Mouse (Mus musculus): Measurements from ENCODE around the gene Ccdc78.
"Not testable (repeated sequence)": the region's sequence is repeated elsewhere in the genome, so short reads cannot be mapped to it uniquely, and the experiment has no call there.

The Ccdc78 gene

GRCm38 (mm10) chr17:25783086-25783485 lies 3.3 kb upstream of the Ccdc78 start:
- no peak for DNase-seq (ENCODE audit: low spot score in 2 of 2)

DNA sequence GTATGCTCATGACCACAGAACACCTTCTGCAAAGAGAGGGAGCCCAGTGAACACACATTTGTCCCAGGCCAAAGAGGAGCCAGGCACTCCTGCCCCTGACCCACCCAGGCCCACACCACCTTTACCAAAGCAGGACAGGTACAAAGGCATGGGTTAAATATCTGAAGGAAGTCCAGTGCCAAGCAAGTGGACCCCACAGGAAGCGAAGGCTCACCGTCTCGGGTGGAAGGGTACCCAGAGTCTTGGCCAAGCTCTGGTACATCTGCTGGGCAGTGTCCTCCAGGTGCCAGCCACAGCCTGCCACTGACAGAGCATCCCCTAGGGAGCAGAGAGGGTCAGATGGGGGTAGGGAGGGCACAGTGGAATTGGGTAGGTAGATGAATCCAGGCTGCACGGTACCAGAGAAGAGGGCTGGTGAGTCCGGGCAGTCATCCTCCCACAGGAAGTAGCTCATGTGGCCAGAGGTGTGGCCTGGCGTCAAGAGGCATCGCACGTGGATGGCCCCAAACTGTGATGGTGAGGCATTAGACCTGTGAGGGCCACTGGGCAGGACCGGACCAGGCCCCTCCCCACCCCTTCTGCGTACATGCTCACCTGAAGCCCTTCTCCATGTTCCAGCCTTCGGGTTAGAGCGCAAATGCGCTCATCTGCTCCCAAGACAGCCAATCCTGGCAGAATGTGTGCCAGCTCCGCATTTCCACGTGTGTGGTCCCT lies 2.4 kb upstream of the Ccdc78 start:
- no peak for DNase-seq (ENCODE audit: low spot score in 2 of 2)

DNA sequence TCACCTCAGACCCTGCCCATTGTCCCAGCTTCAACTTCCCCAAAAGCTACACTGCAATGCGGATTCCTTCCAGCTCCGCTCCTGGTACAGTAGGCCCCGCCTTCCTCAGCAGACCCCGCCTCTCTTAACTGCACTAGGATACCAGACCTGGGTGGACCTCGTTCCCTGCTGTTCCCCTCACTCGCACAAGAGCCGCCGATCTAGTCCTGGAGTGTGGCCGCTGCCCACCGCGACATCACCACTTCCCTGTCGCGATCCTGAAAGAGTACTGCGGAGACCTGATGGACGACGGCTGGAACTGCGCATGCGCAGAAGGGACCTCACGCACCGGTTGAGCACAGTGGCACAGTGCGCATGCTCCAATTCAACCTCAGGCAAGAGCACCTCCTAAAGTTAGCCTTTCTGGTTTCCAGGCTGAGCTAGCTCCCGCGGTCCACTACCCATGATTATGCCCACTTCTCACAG lies 1.1 kb upstream of the Ccdc78 start, which contains the start of gene Haghl:
Gene Haghl, minus strand, starts transcription at position 393 of the 465 bp plus-strand sequence.
- DNase-seq (ENCODE audit: low spot score in 2 of 2), result peak; percentile 85 to 98

DNA sequence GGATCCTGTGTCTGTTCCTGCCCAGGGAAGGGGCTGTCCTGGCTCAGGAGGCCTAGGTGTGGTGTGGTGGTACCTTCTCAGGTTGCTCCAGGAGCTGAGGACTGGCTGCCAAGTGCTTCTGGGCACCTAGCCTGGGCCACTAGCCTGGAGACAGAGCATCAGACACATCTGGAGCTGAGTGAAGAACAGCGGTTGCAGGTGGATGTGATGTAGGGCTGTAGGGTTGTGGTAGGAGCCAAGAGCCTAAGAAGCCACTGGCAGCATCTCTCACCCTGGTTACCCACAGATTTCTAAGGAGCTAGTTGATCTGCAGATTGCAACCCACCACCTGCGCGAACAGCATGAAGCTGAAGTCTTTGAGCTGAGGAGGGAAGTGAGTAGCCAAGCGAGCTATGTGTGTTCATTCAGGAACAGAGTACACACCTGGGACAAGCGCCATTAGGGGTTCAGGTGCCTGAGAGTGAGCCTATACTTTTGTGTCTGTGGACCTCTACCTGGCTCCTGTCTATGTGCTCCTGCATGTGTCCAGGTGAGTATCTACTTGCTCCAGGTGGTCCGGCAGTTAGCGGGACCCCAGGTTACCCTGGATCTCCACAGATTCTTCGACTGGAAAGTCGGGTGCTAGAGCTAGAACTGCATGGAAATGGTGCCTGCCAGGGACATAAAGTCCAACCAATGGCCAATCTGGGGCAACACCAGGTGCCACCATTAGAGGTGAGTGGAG lies 563 bp downstream of the Ccdc78 start:
- no peak for DNase-seq (ENCODE audit: low spot score in 2 of 2)

DNA sequence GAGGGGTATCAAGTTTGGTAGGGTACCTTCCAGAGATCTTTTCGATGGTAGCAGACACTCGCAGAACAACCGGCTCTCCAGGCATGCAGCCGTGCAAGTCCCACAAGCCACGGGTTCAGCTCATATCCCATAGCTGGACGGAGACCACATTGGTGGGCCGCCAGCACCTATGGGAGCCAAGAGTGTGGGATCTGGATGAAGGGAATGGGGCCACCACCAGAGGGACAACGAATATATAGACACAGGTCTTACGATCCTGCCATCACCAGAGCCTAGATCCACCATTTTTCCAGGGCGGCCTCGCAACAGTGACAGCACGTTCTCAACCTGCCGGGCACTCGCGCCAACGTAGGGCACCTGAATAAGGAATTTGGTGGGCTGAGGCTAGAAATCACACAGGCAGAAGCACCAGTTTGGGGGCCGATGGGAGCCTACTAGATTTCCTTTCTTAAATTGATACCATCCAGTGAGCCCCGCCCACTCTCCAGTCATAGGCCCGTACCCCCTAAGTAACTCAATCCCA lies 5.0 kb downstream of the Ccdc78 start:
- DNase-seq (ENCODE audit: low spot score in 2 of 2), result no peak

- DNase-seq (ENCODE audit: low spot score in 2 of 2), result peak in 1 of 2 experiments; percentile 87
These were observed 5.6 kb downstream of the Ccdc78 start for GRCm38 (mm10) chr17:25791843-25792527.

DNA sequence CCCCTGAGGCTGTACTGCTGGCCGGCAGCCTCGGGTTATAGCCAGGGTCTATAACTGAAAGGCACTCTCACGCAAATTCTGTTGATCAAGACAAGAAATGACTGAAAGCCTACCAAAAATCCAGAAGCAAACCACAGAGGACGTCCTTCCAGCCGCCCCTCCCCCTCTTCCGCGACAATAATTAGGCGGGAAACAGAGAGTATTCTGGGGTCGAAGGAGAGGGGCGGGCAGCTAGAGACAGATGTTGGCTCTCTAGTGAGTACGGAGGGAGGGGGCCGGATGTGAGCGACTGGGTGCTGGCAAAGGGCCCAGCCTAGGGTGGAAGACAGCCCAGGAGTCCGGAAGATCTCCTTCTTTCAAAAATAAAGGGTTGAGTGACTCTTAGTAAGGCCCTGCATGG lies 6.2 kb downstream of the Ccdc78 start, which contains the start of gene Fam173a:
Gene Fam173a, minus strand, starts transcription at position 287 of the 400 bp plus-strand sequence.
- peak in 1 of 2 experiments; percentile 72 for DNase-seq (ENCODE audit: low spot score in 2 of 2)

- no peak for DNase-seq (ENCODE audit: low spot score in 2 of 2)
These were observed 7.8 kb downstream of the Ccdc78 start for GRCm38 (mm10) chr17:25794197-25794596.

DNA sequence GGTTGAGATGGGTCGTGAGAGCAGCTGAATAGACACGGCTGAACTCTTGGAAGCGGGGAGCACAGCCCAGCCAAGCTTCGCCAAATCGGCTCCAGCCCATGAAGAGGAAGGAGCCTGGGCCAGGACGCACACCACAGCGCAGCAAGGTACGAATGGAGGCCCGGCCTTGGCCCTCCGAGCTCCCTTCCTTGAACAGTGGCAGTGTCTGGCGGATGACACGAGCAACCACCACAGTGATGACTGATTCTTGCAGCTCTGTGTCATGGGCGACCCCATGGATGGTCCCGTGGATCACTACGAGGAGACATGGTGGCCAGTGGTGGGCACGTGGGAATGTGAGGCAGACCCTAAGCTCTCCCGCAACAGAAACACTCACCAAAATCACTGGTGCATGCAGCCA lies 8.6 kb downstream of the Ccdc78 start:
- no peak for DNase-seq (ENCODE audit: low spot score in 2 of 2)

DNA sequence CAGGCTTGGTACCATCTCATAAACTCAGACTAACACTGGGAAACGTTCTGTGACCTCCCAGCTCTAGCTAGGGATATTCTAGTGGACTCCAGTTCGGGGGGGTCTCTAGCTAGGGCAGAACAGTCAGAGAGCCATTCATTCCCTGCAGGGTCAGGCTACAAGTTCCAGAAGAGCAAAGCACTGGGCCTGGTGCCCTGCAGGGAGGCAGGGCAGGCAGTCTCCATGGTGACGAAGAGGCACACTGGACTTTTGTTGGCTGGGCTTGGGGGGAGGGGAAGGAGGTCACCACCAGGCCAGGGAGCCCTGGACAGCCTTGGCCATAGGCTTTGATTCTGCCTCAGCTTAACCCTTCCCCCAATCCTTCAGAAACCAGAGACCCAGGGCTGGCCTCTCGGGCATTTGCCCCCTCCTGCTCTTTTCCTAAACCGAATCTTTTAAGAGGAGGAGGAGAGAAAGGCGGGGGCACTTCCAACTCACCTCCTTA lies 9.3 kb downstream of the Ccdc78 start, which contains the start of gene AC134908.4:
Gene AC134908.4, minus strand, starts transcription at position 51 of the 484 bp plus-strand sequence.
- peak; percentile 67 to 74 for DNase-seq (ENCODE audit: low spot score in 2 of 2)

DNA sequence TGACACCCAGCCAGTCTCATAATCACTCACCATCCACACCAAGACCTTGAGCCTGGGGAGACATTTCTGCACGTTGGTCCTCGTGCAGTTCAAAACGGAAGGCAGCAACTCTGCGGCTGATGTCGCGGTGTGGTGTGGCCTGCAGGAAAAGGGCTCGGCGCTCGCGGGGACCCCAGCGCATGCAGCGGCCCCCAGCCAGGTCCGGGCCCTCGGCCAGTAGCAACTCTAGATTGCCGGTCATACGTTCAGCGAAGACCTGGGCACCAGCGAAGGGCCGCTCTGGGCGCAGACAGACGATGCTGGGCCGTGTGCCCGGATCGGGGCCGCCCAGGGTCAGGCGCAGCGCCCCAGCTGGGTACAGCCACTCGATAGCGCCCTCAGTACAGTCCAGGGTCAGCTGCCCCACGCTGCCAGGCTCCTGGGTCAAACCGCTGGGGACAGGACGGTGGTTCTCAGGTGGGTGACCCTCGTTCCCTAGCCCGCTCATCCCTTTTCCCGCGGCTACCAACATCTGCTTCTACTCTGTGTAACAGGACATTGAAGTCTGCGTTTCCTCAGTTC lies 9.9 kb downstream of the Ccdc78 start:
- no peak for DNase-seq (ENCODE audit: low spot score in 2 of 2)

- DNase-seq (ENCODE audit: low spot score in 2 of 2), result peak in 1 of 2 experiments; percentile 68
These were observed 10.6 kb downstream of the Ccdc78 start, which contains the start of gene Metrn for GRCm38 (mm10) chr17:25796951-25797369. TSS of gene Metrn (minus strand) at chr17:25797136.

- DNase-seq (ENCODE audit: low spot score in 2 of 2), result peak in 1 of 2 experiments; percentile 81
These were observed 14.6 kb downstream of the Ccdc78 start for GRCm38 (mm10) chr17:25801029-25801428.

DNA sequence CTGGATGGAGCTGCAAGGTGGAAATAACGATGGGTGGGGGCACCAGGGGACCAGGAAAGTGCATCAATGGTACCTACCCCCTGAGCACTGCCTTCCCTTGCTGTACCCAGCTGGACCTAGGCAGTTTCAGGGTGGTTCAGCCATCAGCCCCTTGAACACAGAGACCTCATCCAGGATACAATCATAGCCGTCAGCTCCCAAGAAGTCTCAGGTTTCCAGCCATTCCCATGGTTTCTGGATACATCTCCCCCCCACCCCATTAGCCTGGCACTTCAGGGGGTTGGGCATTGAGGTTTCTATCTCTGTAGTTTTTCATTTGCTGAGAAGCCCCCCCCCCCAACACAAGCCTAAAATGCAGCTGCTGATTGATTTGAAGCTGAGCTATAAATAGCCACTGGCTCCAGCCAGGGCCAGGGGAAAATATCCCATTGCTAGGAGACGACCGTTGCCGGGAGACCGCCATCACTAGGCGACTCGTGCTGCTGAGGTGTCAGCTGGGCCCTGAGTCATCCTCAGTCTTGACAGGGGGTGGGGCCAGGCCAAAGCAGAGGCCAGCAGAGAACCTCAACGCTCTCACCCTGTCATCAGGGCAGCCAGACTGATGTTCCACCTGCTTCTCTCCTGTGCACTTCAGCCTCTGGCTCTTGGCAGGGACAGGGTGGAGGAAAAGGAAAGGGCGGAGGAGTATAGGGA lies 16.6 kb downstream of the Ccdc78 start:
- DNase-seq (ENCODE audit: low spot score in 2 of 2), result peak; percentile 69 to 86

DNA sequence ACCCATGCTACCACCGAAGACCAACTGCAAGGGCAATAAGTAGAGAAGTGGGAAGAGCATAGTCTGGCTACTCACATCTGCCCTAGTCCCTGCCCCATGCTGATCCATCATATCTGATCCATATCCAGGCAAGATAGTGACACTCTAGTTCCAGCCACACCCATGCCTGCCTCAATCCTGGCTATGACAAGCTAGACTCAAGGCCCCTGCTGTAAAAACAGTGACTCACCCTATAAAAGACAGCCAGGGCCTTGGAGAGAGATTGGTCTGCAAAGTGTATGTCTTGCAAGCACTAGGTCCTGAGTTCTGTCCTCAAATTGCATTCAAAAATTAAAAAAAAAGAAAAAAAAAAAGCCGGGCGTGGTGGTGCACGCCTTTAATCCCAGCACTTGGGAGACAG lies 20.1 kb downstream of the Ccdc78 start:
- DNase-seq (ENCODE audit: low spot score in 2 of 2), result no peak

DNA sequence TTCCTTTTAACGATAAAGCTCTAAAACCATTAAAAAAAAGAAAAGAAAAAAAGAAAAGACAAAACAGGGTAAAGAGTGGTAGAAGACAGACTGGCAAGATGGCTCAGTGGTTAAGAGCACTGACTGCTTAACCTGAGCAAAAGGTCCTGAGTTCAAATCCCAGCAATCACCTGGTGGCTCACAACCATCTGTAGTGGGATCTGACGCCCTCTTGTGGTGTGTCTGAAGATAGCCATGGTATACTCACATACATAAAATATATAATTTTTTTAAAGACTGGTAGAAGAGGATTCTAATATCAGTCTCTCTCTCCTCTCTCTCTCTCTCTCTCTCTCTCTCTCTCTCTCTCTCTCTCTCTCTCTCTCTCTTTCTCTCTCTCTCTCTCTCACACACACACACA lies 21.1 kb downstream of the Ccdc78 start:
- not testable (repeated sequence) for DNase-seq (ENCODE audit: low spot score in 2 of 2)

DNA sequence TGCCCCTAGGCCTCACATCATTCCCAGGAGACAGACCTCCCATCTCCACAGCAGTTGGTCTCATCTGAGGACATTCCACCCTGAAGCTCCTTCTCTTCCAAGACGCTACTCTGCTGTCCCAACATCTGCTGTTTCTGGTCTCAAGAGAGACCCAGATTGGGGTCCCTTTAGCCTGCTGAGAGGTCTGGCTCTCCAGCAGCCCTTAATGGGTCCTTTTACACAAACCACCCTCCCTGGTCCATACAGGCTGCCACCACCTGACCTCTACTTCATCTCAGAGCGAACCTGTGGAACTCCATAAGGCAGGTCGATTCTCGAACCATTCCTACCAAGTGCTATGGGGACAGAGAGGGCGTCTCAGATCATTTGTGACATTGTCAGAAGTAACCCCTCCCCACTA lies 21.6 kb downstream of the Ccdc78 start:
- no peak for DNase-seq (ENCODE audit: low spot score in 2 of 2)

GRCm38 (mm10) chr17:25808789-25809605 lies 22.6 kb downstream of the Ccdc78 start, which contains the start of gene Fbxl16:
TSS of gene Fbxl16 (plus strand) at chr17:25809085.
- DNase-seq (ENCODE audit: low spot score in 2 of 2), result peak; percentile 84 to 90

DNA sequence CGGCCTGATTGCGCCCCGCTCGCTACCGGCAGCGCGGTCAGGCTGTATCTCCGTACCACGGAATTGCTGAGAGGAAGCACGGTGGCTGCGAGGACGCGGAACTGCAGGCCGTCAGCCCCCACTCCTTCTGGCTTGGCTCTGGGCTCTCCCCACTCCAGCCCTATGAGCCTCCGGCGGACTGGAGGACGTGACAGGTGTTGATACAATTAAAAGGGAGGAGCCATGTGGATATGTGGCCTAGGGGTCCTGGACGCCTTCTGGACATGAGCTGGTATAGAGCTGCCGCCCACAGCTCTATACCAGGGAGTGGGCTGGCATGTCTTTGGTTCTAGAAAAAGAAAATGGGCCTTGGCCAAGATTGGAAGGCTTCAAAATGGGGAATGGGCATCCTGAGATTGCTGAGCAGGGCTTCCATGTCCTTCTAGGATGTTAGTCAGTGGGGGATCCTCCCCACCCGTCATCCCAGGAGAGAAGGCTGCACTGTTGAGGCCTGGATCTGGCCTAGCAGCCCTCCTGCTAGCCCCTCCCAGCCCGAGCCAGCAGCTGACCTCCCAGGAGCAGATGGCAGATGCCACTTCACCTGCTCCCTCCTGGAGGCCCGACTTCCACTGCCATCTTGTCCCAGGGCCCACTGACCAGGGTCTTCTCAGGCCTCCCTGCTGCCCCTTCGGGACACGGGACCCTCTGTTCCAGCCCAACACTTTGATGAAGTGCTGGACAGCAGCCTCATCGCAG lies 23.4 kb downstream of the Ccdc78 start:
- DNase-seq (ENCODE audit: low spot score in 2 of 2), result peak in 1 of 2 experiments; percentile 51

Data from left cerebral cortex, adult 9 months (tissue).